Mouse (Mus musculus) heart, embryonic 11.5 days (tissue): ENCODE data around the gene Gm11444. TPM values are rescaled to one million over a fixed set of nuclear protein-coding genes. Genes with fewer than 3 reads are reported as not detected.
A peak's percentile ranks its signal among the peaks of the same experiment; 100 is the strongest.

ENCODE experiments used
- ATAC-seq: fragments of 200-750 bp; cut with Nextera tagmentation; replicated peaks from 2 replicates; pipeline ENCODE4 v1.8.0; 2017; ENCODE audit warnings: moderate library complexity; ENCODE audit not compliant: insufficient number of reproducible peaks, low FRiP score, low TSS enrichment
- H3K27ac ChIP-seq: fragments of 300-500 bp; sonication (generic); 2 replicates; pipeline ENCODE4 v1.5.1; 2014; ENCODE audit warnings: mild to moderate bottlenecking, low read depth, low read length
- H3K27me3 ChIP-seq: fragments of 300-500 bp; sonication (generic); 2 replicates; pipeline ENCODE4 v1.6.1; 2014; ENCODE audit warnings: mild to moderate bottlenecking, low read length, mixed read lengths; ENCODE audit not compliant: control insufficient read depth, insufficient read depth
- H3K36me3 ChIP-seq: fragments of 300-500 bp; sonication (generic); 2 replicates; pipeline ENCODE4 v1.6.1; 2014; ENCODE audit warnings: mild to moderate bottlenecking, low read length, moderate library complexity, mixed read lengths; ENCODE audit not compliant: control insufficient read depth, insufficient read depth
- H3K4me1 ChIP-seq: fragments of 300-500 bp; sonication (generic); 2 replicates; pipeline ENCODE4 v1.6.1; 2014; ENCODE audit warnings: low read length; ENCODE audit not compliant: control insufficient read depth, insufficient read depth
- H3K4me2 ChIP-seq: fragments of 300-500 bp; sonication (generic); 2 replicates; pipeline ENCODE4 v1.6.1; 2014; ENCODE audit warnings: mild to moderate bottlenecking, moderate library complexity
- H3K4me3 ChIP-seq: fragments of 300-500 bp; sonication (generic); 2 replicates; pipeline ENCODE4 v1.5.1; 2014; ENCODE audit warnings: low read depth, low read length
- H3K9ac ChIP-seq: fragments of 300-500 bp; sonication (generic); 2 replicates; pipeline ENCODE4 v1.6.1; 2014; ENCODE audit warnings: mild to moderate bottlenecking, low read depth, low read length, moderate library complexity
- H3K9me3 ChIP-seq: fragments of 300-500 bp; sonication (generic); replicated peaks from 2 replicates; pipeline ENCODE4 v1.6.1; 2016; ENCODE audit warnings: low read length; ENCODE audit not compliant: control insufficient read depth
- WGBS: fragments of 180-500 bp; shearing (Covaris S2); extraction: QIAGEN DNeasy Blood & Tissue Kit; methylation state at CpG from one replicate; pipeline ENCODE4 v1.1.7; 2014; ENCODE audit not compliant: insufficient replicate concordance; 5-methylcytosine and 5-hydroxymethylcytosine counted together
- polyA plus RNA-seq: library from polyadenylated mRNA; unstranded; fragments of >200 nt; fragmentation: Nextera tagmentation; extraction: Ambion mirVana; gene quantifications from 2 replicates; pipeline ENCODE4 v1.2.1, GENCODE M21; 2014

Gm11444 gene
- not detected in 2 replicates for polyA plus RNA-seq

- H3K4me3 ChIP-seq, result no peak within 1 kb of the TSS
- no peaks in the 10 kb centered on the region for H3K36me3 ChIP-seq
- no peak within 1 kb of the TSS for H3K9ac ChIP-seq
- no peaks in the 10 kb centered on the region for H3K4me1 ChIP-seq
- H3K4me2 ChIP-seq, result peak within 1 kb of the TSS; percentile 56
- H3K27ac ChIP-seq, result no peak within 1 kb of the TSS
- ATAC-seq, result no peak
- H3K27me3 ChIP-seq, result peaks cover 22% of the 10 kb centered on the region
- H3K9me3 ChIP-seq, result no peaks in the 10 kb centered on the region
- WGBS, result 83% methylated on average over 6 of the region's 6 CpGs
These were observed at the start of gene Gm11444 for GRCm38 (mm10) chr11:85850233-85850632. Gm11444 (minus strand) TSS chr11:85850333.

- Histone ChIP-seq H3K4me1 (peaks cover 6% of the 10 kb centered on the region; the same call in 1 of the 2 replicates), H3K9me3 (no peaks in the 10 kb centered on the region; the same call in 1 of the 2 replicates), H3K4me2 (no peak overlapping the region), H3K36me3 (no peaks in the 10 kb centered on the region), H3K4me3 (no peak overlapping the region), H3K27me3 (peaks cover 90% of the 10 kb centered on the region), H3K27ac (no peak overlapping the region), H3K9ac (no peak overlapping the region)
- 28% methylated on average over 9 of the region's 13 CpGs for WGBS
- no peak for ATAC-seq
These were observed 46.3 kb upstream of the Gm11444 start for GRCm38 (mm10) chr11:85896335-85896985.

- Histone ChIP-seq H3K4me1 (peaks cover 7% of the 10 kb centered on the region), H3K4me3 (peak overlapping the region; percentile 31), H3K9me3 (no peaks in the 10 kb centered on the region), H3K4me2 (peak overlapping the region; percentile 67), H3K27ac (no peak overlapping the region), H3K27me3 (peaks cover 91% of the 10 kb centered on the region), H3K36me3 (no peaks in the 10 kb centered on the region), H3K9ac (peak overlapping the region; percentile 4; the same call in 1 of the 2 replicates)
- ATAC-seq, result no peak
- 2% methylated on average over 43 of the region's 43 CpGs for whole genome bisulfite sequencing
These were observed 44.8 kb upstream of the Gm11444 start for GRCm38 (mm10) chr11:85894731-85895545.

GRCm38 (mm10) chr11:85894136-85894530 lies 44.0 kb upstream of the Gm11444 start:
- WGBS, result 6% methylated on average over 3 of the region's 3 CpGs
- no peak overlapping the region for H3K4me2 ChIP-seq
- no peak overlapping the region for H3K4me3 ChIP-seq

GRCm38 (mm10) chr11:85893400-85894135 lies 43.4 kb upstream of the Gm11444 start:
- 2% methylated on average over 13 of the region's 13 CpGs for WGBS
- Histone ChIP-seq H3K9me3 (no peaks in the 10 kb centered on the region), H3K4me3 (no peak overlapping the region), H3K4me2 (no peak overlapping the region), H3K4me1 (peaks cover 13% of the 10 kb centered on the region), H3K27ac (no peak overlapping the region), H3K9ac (no peak overlapping the region), H3K36me3 (no peaks in the 10 kb centered on the region), H3K27me3 (peaks cover 92% of the 10 kb centered on the region)
- ATAC-seq, result no peak

More at GRCm38 (mm10) chr11:85894136-85894530, 44.0 kb upstream of the Gm11444 start:
- no peak overlapping the region for H3K27ac ChIP-seq
- peaks cover 92% of the 10 kb centered on the region for H3K27me3 ChIP-seq
- no peak for ATAC-seq
- no peak overlapping the region for H3K9ac ChIP-seq
- H3K9me3 ChIP-seq, result no peaks in the 10 kb centered on the region
- H3K4me1 ChIP-seq, result peaks cover 10% of the 10 kb centered on the region
- no peaks in the 10 kb centered on the region for H3K36me3 ChIP-seq

- Histone ChIP-seq H3K9ac (no peak overlapping the region), H3K9me3 (no peaks in the 10 kb centered on the region), H3K27ac (no peak overlapping the region), H3K36me3 (no peaks in the 10 kb centered on the region), H3K27me3 (peaks cover 90% of the 10 kb centered on the region), H3K4me3 (no peak overlapping the region), H3K4me1 (peaks cover 18% of the 10 kb centered on the region), H3K4me2 (no peak overlapping the region)
- 2% methylated on average over 6 of the region's 6 CpGs for WGBS
- no peak for ATAC-seq
These were observed 42.6 kb upstream of the Gm11444 start for GRCm38 (mm10) chr11:85892771-85893170.

GRCm38 (mm10) chr11:85891692-85892040 lies 41.5 kb upstream of the Gm11444 start:
- no peaks in the 10 kb centered on the region for H3K9me3 ChIP-seq
- WGBS, result 8% methylated on average over 2 of the region's 2 CpGs
- H3K4me2 ChIP-seq, result no peak overlapping the region
- H3K4me3 ChIP-seq, result no peak overlapping the region
- no peak overlapping the region for H3K9ac ChIP-seq
- H3K27ac ChIP-seq, result no peak overlapping the region
- no peaks in the 10 kb centered on the region for H3K36me3 ChIP-seq
- H3K4me1 ChIP-seq, result peaks cover 18% of the 10 kb centered on the region
- ATAC-seq, result no peak
- H3K27me3 ChIP-seq, result peaks cover 84% of the 10 kb centered on the region

- WGBS, result 4% methylated on average over 13 of the region's 13 CpGs
- H3K27ac ChIP-seq, result no peak overlapping the region
- H3K4me2 ChIP-seq, result peak overlapping the region; percentile 18; the same call in 1 of the 2 replicates
- H3K9me3 ChIP-seq, result no peaks in the 10 kb centered on the region
- no peak for ATAC-seq
- no peak overlapping the region for H3K4me3 ChIP-seq
- peaks cover 21% of the 10 kb centered on the region for H3K4me1 ChIP-seq
- H3K27me3 ChIP-seq, result peaks cover 85% of the 10 kb centered on the region
- H3K36me3 ChIP-seq, result no peaks in the 10 kb centered on the region
- H3K9ac ChIP-seq, result no peak overlapping the region; the same call in 1 of the 2 replicates
These were observed 41.0 kb upstream of the Gm11444 start for GRCm38 (mm10) chr11:85891010-85891691.
